Mouse (Mus musculus) MEL (cell line): ENCODE measurements around the gene Gnai2. TPM values are rescaled to one million over a fixed set of nuclear protein-coding genes. Genes with fewer than 3 reads are reported as not detected.

ENCODE experiments used
- DNase-seq: peaks from one replicate; pipeline ENCODE4 v3.0.0; 2011; ENCODE audit warnings: low read depth, low spot score
- H3K27ac ChIP-seq: 2 replicates; pipeline ENCODE4 v1.5.1; 2012; ENCODE audit warnings: low read depth, mild to moderate bottlenecking, control low read depth, low read length, moderate library complexity; ENCODE audit not compliant: control insufficient read depth
- H3K27me3 ChIP-seq, 2 experiments: fragments of 150-350 bp in 1 of 2; sonication (generic) in 1 of 2; 2 replicates each; pipeline ENCODE4 v1.6.1; 2012; ENCODE audit warnings: low read length in 2 of 2, mild to moderate bottlenecking in 2 of 2, improper control_type of control experiment in 1 of 2, moderate library complexity in 1 of 2; ENCODE audit not compliant: insufficient read depth in 2 of 2, control insufficient read depth in 1 of 2
- H3K36me3 ChIP-seq, 2 experiments: 2 replicates each; pipeline ENCODE4 v1.6.1; 2012 to 2014; ENCODE audit warnings: low read length in 2 of 2, improper control_type of control experiment in 1 of 2, inconsistent platforms in 1 of 2, mild to moderate bottlenecking in 1 of 2; ENCODE audit not compliant: insufficient read depth in 2 of 2, control insufficient read depth in 1 of 2
- H3K4me1 ChIP-seq, 2 experiments: fragments of 150-350 bp in 1 of 2; sonication (generic) in 1 of 2; 2 replicates each; pipeline ENCODE4 v1.6.1; 2012; ENCODE audit warnings: low read length in 2 of 2, improper control_type of control experiment in 1 of 2, mild to moderate bottlenecking in 1 of 2; ENCODE audit not compliant: insufficient read depth in 2 of 2, control insufficient read depth in 1 of 2
- H3K4me3 ChIP-seq, 2 experiments: fragments of 150-350 bp in 1 of 2; sonication (generic) in 1 of 2; 2 replicates each; pipeline ENCODE4 v1.5.1; 2012; ENCODE audit warnings: low read depth in 2 of 2, low read length in 2 of 2, mild to moderate bottlenecking in 2 of 2, moderate library complexity in 2 of 2, control low read depth in 1 of 2, improper control_type of control experiment in 1 of 2; ENCODE audit not compliant: control insufficient read depth in 1 of 2, insufficient read depth in 1 of 2
- H3K79me2 ChIP-seq: 2 replicates; pipeline ENCODE4 v1.6.1; 2012; ENCODE audit warnings: mild to moderate bottlenecking, low read length, moderate library complexity; ENCODE audit not compliant: control insufficient read depth, poor library complexity, insufficient read depth
- H3K9ac ChIP-seq: 2 replicates; pipeline ENCODE4 v1.6.1; 2012; ENCODE audit warnings: low read depth, mild to moderate bottlenecking, control low read depth, low read length, moderate library complexity; ENCODE audit not compliant: control insufficient read depth, poor library complexity, severe bottlenecking
- H3K9me3 ChIP-seq: fragments of 150-350 bp; sonication (generic); replicated peaks from 2 replicates; pipeline ENCODE4 v1.6.1; 2012; ENCODE audit warnings: mild to moderate bottlenecking, low read length, improper control_type of control experiment, moderate library complexity; ENCODE audit not compliant: insufficient read depth
- BHLHE40 ChIP-seq: IDR thresholded peaks from 2 replicates; pipeline ENCODE4 v1.6.1; 2012; ENCODE audit warnings: low read depth, mild to moderate bottlenecking, inconsistent platforms, low read length, improper control_type of control experiment, borderline replicate concordance
- CHD1 ChIP-seq: IDR thresholded peaks from 2 replicates; pipeline ENCODE4 v1.6.1; 2012; ENCODE audit warnings: low read depth, mild to moderate bottlenecking, inconsistent platforms, low read length, improper control_type of control experiment
- EP300 ChIP-seq, 2 experiments: IDR thresholded peaks; 2 replicates each; pipeline ENCODE4 v1.6.1; 2011; ENCODE audit warnings: improper control_type of control experiment in 2 of 2, low read length in 2 of 2, low read depth in 1 of 2, mild to moderate bottlenecking in 1 of 2
- ETS1 ChIP-seq: IDR thresholded peaks from 2 replicates; pipeline ENCODE4 v1.6.1; 2012; ENCODE audit warnings: low read depth, mild to moderate bottlenecking, inconsistent platforms, low read length, improper control_type of control experiment, moderate library complexity
- GATA1 ChIP-seq: IDR thresholded peaks from 2 replicates; pipeline ENCODE4 v1.6.1; 2011; ENCODE audit warnings: low read depth, low read length, improper control_type of control experiment
- JUND ChIP-seq: IDR thresholded peaks from 2 replicates; pipeline ENCODE4 v1.6.1; 2011; ENCODE audit warnings: low read depth, mild to moderate bottlenecking, improper control_type of control experiment, low read length
- MAFK ChIP-seq: IDR thresholded peaks from 2 replicates; pipeline ENCODE4 v1.6.1; 2011; ENCODE audit warnings: low read depth, mild to moderate bottlenecking, low read length, improper control_type of control experiment, borderline replicate concordance
- MAX ChIP-seq: IDR thresholded peaks from 2 replicates; pipeline ENCODE4 v1.6.1; 2011; ENCODE audit warnings: low read length, improper control_type of control experiment
- MEF2A ChIP-seq: IDR thresholded peaks from 2 replicates; pipeline ENCODE4 v1.6.1; 2014; ENCODE audit warnings: low read depth, mild to moderate bottlenecking, inconsistent platforms, low read length, improper control_type of control experiment; ENCODE audit not compliant: poor library complexity, insufficient replicate concordance, severe bottlenecking; ENCODE audit errors: extremely low read depth
- NRF1 ChIP-seq: IDR thresholded peaks from 2 replicates; pipeline ENCODE4 v1.6.1; 2014; ENCODE audit warnings: low read depth, mild to moderate bottlenecking, inconsistent platforms, low read length, improper control_type of control experiment, moderate library complexity; ENCODE audit not compliant: poor library complexity, insufficient read depth, severe bottlenecking
- POLR2AphosphoS2 ChIP-seq: IDR thresholded peaks from 2 replicates; pipeline ENCODE4 v1.6.1; 2011; ENCODE audit warnings: low read length, improper control_type of control experiment
- SIN3A ChIP-seq: IDR thresholded peaks from 2 replicates; pipeline ENCODE4 v1.6.1; 2012; ENCODE audit warnings: low read length, improper control_type of control experiment, inconsistent platforms
- TAL1 ChIP-seq: IDR thresholded peaks from 2 replicates; pipeline ENCODE4 v1.6.1; 2012; ENCODE audit warnings: mild to moderate bottlenecking, inconsistent platforms, low read length, moderate library complexity, mixed read lengths
- TCF12 ChIP-seq: IDR thresholded peaks from 2 replicates; pipeline ENCODE4 v1.6.1; 2014; ENCODE audit warnings: low read depth, mild to moderate bottlenecking, inconsistent platforms, low read length, improper control_type of control experiment, moderate library complexity
- UBTF ChIP-seq: IDR thresholded peaks from 2 replicates; pipeline ENCODE4 v1.6.1; 2012; ENCODE audit warnings: low read depth, mild to moderate bottlenecking, inconsistent platforms, low read length, improper control_type of control experiment, moderate library complexity, borderline replicate concordance; ENCODE audit not compliant: insufficient read depth
- USF1 ChIP-seq: IDR thresholded peaks from 2 replicates; pipeline ENCODE4 v1.6.1; 2014; ENCODE audit warnings: low read depth, mild to moderate bottlenecking, inconsistent platforms, low read length, improper control_type of control experiment, moderate library complexity
- ZKSCAN1 ChIP-seq: IDR thresholded peaks from 2 replicates; pipeline ENCODE4 v1.6.1; 2012; ENCODE audit warnings: low read depth, mild to moderate bottlenecking, inconsistent platforms, low read length, improper control_type of control experiment, moderate library complexity
- polyA plus RNA-seq, 2 experiments: library from polyadenylated mRNA; stranded (reverse) in 1 of 2; unstranded in 1 of 2; fragments of >175 nt in 1 of 2; fragments of >200 nt in 1 of 2; gene quantifications; 2 replicates each; pipeline versions ENCODE4 v1.2.1 to v1.2.4; 2012; ENCODE audit warnings: low replicate concordance in 2 of 2, low read depth in 1 of 2; ENCODE audit not compliant: insufficient read length in 2 of 2, insufficient read depth in 1 of 2, missing spikeins in 1 of 2
- total RNA-seq: library from RNA; depleted of rRNA; stranded (reverse); fragments of 300-350 nt; gene quantifications from 2 replicates; pipeline ENCODE4 v1.2.3, GENCODE M21; 2012

The Gnai2 gene
- total and polyA plus RNA-seq, 3 experiments = 129 to 335 (median 137) TPM

GRCm38 (mm10) chr9:107608741-107609432 lies 26.3 kb downstream of the Gnai2 start, which contains the start of gene Sema3b:
Gene Sema3b (minus strand): TSS chr9:107609229.
- Histone ChIP-seq H3K4me1 (peaks cover 3 to 23% of the 10 kb centered on the region in 2 experiments; a peak in 3 of 4 replicates), H3K9ac (no peak within 1 kb of the TSS), H3K27me3 (no peaks in the 10 kb centered on the region), H3K36me3 (peaks cover 0 to 11% of the 10 kb centered on the region in 2 experiments; a peak in 2 of 4 replicates), H3K27ac (no peak within 1 kb of the TSS), H3K4me3 (no peak within 1 kb of the TSS), H3K9me3 (no peaks in the 10 kb centered on the region), H3K79me2 (peaks cover 2% of the 10 kb centered on the region; the same call in 1 of the 2 replicates)
- no peak for DNase-seq
- TF ChIP-seq JUND (no peak), CHD1 (no peak), MEF2A (no peak), POLR2AphosphoS2 (no peak), TAL1 (no peak), GATA1 (no peak)

- Histone ChIP-seq H3K79me2 (peaks cover 2% of the 10 kb centered on the region; the same call in 1 of the 2 replicates), H3K27ac (no peak overlapping the region), H3K36me3 (peaks cover 0 to 10% of the 10 kb centered on the region in 2 experiments; a peak in 2 of 4 replicates), H3K4me3 (no peak overlapping the region), H3K9ac (no peak overlapping the region), H3K9me3 (no peaks in the 10 kb centered on the region), H3K4me1 (peaks cover 3 to 28% of the 10 kb centered on the region in 2 experiments; a peak in 3 of 4 replicates), H3K27me3 (no peaks in the 10 kb centered on the region)
- no peak for DNase-seq
- TF ChIP-seq ZKSCAN1 (no peak), TCF12 (0 out of 2 replicates have a peak, but pooled peaks have one; percentile 33), UBTF (no peak), BHLHE40 (no peak), ETS1 (0 out of 2 replicates have a peak, but pooled peaks have one; percentile 25), USF1 (no peak), EP300 (IDR thresholded peaks at IDR 0.05; ENCODE audit: low read depth in 1 of 2, low read length in 2 of 2) (peak in 1 of 2 experiments; percentile 31; a peak in 1 of 4 replicates), GATA1 (peak; percentile 80), SIN3A (no peak), MAX (no peak), MAFK (no peak), NRF1 (no peak)
Observed at GRCm38 (mm10) chr9:107607653-107608245, 27.4 kb downstream of the Gnai2 start.
